12 mouse cellular contexts compared by ENCODE assay signal in the genomic region with DNA sequence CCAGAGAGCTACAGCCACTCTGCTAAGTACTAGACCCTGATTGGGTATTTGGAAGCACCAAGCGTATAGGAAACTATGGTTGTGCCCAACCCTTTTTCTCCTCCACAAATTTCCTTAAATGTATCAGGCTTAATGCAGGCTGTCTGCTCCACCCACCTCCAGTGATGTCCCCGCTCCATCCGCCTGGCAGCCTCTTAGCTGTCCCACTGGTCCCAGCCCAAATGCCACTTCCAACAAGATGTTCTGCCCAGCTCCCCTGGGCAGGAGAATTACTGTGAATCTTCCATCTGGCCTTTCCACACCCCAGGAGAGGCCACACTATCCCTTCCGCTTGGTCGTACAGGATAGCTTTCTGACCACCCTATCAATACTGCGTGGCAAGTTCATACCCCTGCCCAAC. TPM values are rescaled to one million over a fixed set of nuclear protein-coding genes. Genes with fewer than 3 reads are reported as not detected.
DNase-seq lines count a peak whose midpoint lies in the region; ATAC-seq lines count a peak whose summit lies in the region.
"Had no signal": no experiment of that assay in that cellular context is flagged by ENCODE, and none has a peak within 500 bp of the region (broad histone marks: within the 10 kb centered on the region; RNA-seq: fewer than 3 reads in every experiment).

No protein-coding gene starts in this region.

- no peak for ATAC-seq in forebrain, embryonic 12.5 days (ENCODE audit: low FRiP score)
- no peak for ATAC-seq in forebrain, embryonic 16.5 days
- no peak for ATAC-seq in hindbrain, embryonic 11.5 days (ENCODE audit: low FRiP score)
- ATAC-seq in neural tube, embryonic 11.5 days (ENCODE audit: insufficient read depth, low FRiP score, low TSS enrichment), result no peak
- ATAC-seq in neural tube, embryonic 15.5 days (ENCODE audit: low FRiP score), result no peak

- peaks cover 53% of the 10 kb centered on the region for H3K4me1 ChIP-seq in forebrain, embryonic 12.5 days
- H3K4me1 ChIP-seq in forebrain, embryonic 16.5 days (replicated peaks; ENCODE audit: control insufficient read depth, insufficient read depth, low read length), result peaks cover 26% of the 10 kb centered on the region
- H3K4me1 ChIP-seq in hindbrain, embryonic 10.5 days (replicated peaks), result peaks cover 69% of the 10 kb centered on the region
- peaks cover 23% of the 10 kb centered on the region for H3K4me1 ChIP-seq in hindbrain, embryonic 11.5 days (replicated peaks; ENCODE audit: control insufficient read depth, insufficient read depth, low read length)
- peaks cover 38% of the 10 kb centered on the region for H3K4me1 ChIP-seq in neural tube, embryonic 11.5 days (ENCODE audit: control insufficient read depth, insufficient read depth, low read length)
- peaks cover 43% of the 10 kb centered on the region for H3K4me1 ChIP-seq in neural tube, embryonic 15.5 days

- peak overlapping the region; percentile 41 for H3K4me2 ChIP-seq in forebrain, embryonic 12.5 days
- no peak overlapping the region for H3K4me2 ChIP-seq in forebrain, embryonic 16.5 days (ENCODE audit: low read length)
- H3K4me2 ChIP-seq in hindbrain, embryonic 11.5 days (replicated peaks; ENCODE audit: low read depth, low read length), result no peak overlapping the region
- H3K4me2 ChIP-seq in neural tube, embryonic 11.5 days (ENCODE audit: low read depth), result peak overlapping the region; percentile 13
- H3K4me2 ChIP-seq in neural tube, embryonic 15.5 days, result no peak overlapping the region
- H3K4me2 ChIP-seq: liver, embryonic 13.5 days had no signal

- 57% methylated on average over 6 of the region's 6 CpGs for WGBS in forebrain, embryonic 12.5 days
- WGBS in forebrain, embryonic 16.5 days, result 58% methylated on average over 6 of the region's 6 CpGs
- 68% methylated on average over 6 of the region's 6 CpGs for WGBS in hindbrain, embryonic 10.5 days
- WGBS in hindbrain, embryonic 11.5 days, result 66% methylated on average over 6 of the region's 6 CpGs
- 49% methylated on average over 6 of the region's 6 CpGs for WGBS in neural tube, embryonic 11.5 days
- 50% methylated on average over 6 of the region's 6 CpGs for WGBS in neural tube, embryonic 15.5 days

- H3K27ac ChIP-seq in forebrain, embryonic 12.5 days, result peak overlapping the region; percentile 82
- no peak overlapping the region for H3K27ac ChIP-seq in forebrain, embryonic 16.5 days (ENCODE audit: low read length)
- peak overlapping the region; percentile 65 for H3K27ac ChIP-seq in hindbrain, embryonic 10.5 days
- no peak overlapping the region for H3K27ac ChIP-seq in hindbrain, embryonic 11.5 days (ENCODE audit: low read depth, low read length)
- H3K27ac ChIP-seq in neural tube, embryonic 11.5 days (ENCODE audit: low read depth, low read length), result no peak overlapping the region
- H3K27ac ChIP-seq in neural tube, embryonic 15.5 days (replicated peaks), result no peak overlapping the region
- H3K27ac ChIP-seq: layer of hippocampus, adult 2 months; liver, embryonic 13.5 days had no signal

- no peaks in the 10 kb centered on the region for H3K9me3 ChIP-seq in forebrain, embryonic 12.5 days
- H3K9me3 ChIP-seq in forebrain, embryonic 16.5 days (ENCODE audit: control insufficient read depth, low read length), result no peaks in the 10 kb centered on the region
- no peaks in the 10 kb centered on the region for H3K9me3 ChIP-seq in hindbrain, embryonic 10.5 days
- H3K9me3 ChIP-seq in hindbrain, embryonic 11.5 days (ENCODE audit: control insufficient read depth, low read length), result no peaks in the 10 kb centered on the region
- no peaks in the 10 kb centered on the region for H3K9me3 ChIP-seq in neural tube, embryonic 11.5 days (ENCODE audit: control insufficient read depth, low read length)
- H3K9me3 ChIP-seq in neural tube, embryonic 15.5 days (replicated peaks), result no peaks in the 10 kb centered on the region
- H3K9me3 ChIP-seq: liver, embryonic 13.5 days had no signal

- H3K4me3 ChIP-seq in forebrain, embryonic 12.5 days (replicated peaks), result no peak overlapping the region
- H3K4me3 ChIP-seq in forebrain, embryonic 16.5 days (replicated peaks; ENCODE audit: low read length), result no peak overlapping the region
- H3K4me3 ChIP-seq in hindbrain, embryonic 10.5 days, result no peak overlapping the region; the same call in 1 of the 2 replicates
- no peak overlapping the region for H3K4me3 ChIP-seq in hindbrain, embryonic 11.5 days (ENCODE audit: low read depth, low read length)
- no peak overlapping the region for H3K4me3 ChIP-seq in neural tube, embryonic 11.5 days (ENCODE audit: low read depth, low read length)
- H3K4me3 ChIP-seq in neural tube, embryonic 15.5 days (replicated peaks), result no peak overlapping the region
- H3K4me3 ChIP-seq: layer of hippocampus, adult 2 months; liver, embryonic 13.5 days had no signal

- H3K36me3 ChIP-seq in forebrain, embryonic 12.5 days (replicated peaks), result no peaks in the 10 kb centered on the region
- H3K36me3 ChIP-seq in forebrain, embryonic 16.5 days (ENCODE audit: control insufficient read depth, insufficient read depth), result no peaks in the 10 kb centered on the region
- no peaks in the 10 kb centered on the region for H3K36me3 ChIP-seq in hindbrain, embryonic 10.5 days
- no peaks in the 10 kb centered on the region for H3K36me3 ChIP-seq in hindbrain, embryonic 11.5 days (ENCODE audit: control insufficient read depth, insufficient read depth, low read length)
- H3K36me3 ChIP-seq in neural tube, embryonic 11.5 days (ENCODE audit: control insufficient read depth, insufficient read depth, low read length), result no peaks in the 10 kb centered on the region
- H3K36me3 ChIP-seq in neural tube, embryonic 15.5 days, result no peaks in the 10 kb centered on the region
- H3K36me3 ChIP-seq: liver, embryonic 13.5 days had no signal

- H3K27me3 ChIP-seq in forebrain, embryonic 12.5 days, result peaks cover 38% of the 10 kb centered on the region
- H3K27me3 ChIP-seq in forebrain, embryonic 16.5 days (replicated peaks; ENCODE audit: control insufficient read depth, insufficient read depth, low read length), result no peaks in the 10 kb centered on the region
- H3K27me3 ChIP-seq in hindbrain, embryonic 10.5 days (ENCODE audit: insufficient read depth, poor library complexity, severe bottlenecking), result peaks cover 62% of the 10 kb centered on the region
- H3K27me3 ChIP-seq in hindbrain, embryonic 11.5 days (ENCODE audit: control insufficient read depth, insufficient read depth, low read length), result peaks cover 9% of the 10 kb centered on the region
- H3K27me3 ChIP-seq in neural tube, embryonic 11.5 days (ENCODE audit: control insufficient read depth, insufficient read depth, low read length), result peaks cover 15% of the 10 kb centered on the region
- H3K27me3 ChIP-seq in neural tube, embryonic 15.5 days (replicated peaks), result peaks cover 69% of the 10 kb centered on the region

- no peak overlapping the region for H3K9ac ChIP-seq in forebrain, embryonic 12.5 days
- no peak overlapping the region for H3K9ac ChIP-seq in forebrain, embryonic 16.5 days (replicated peaks; ENCODE audit: low read depth, low read length)
- H3K9ac ChIP-seq in hindbrain, embryonic 11.5 days (ENCODE audit: low read depth, low read length), result no peak overlapping the region
- H3K9ac ChIP-seq in neural tube, embryonic 11.5 days (ENCODE audit: low read length), result no peak overlapping the region
- no peak overlapping the region for H3K9ac ChIP-seq in neural tube, embryonic 15.5 days (replicated peaks)
- H3K9ac ChIP-seq: liver, embryonic 13.5 days had no signal

- no peak for DNase-seq in hindbrain, embryonic 10.5 days (ENCODE audit: low spot score)
- no peak for DNase-seq in hindbrain, embryonic 11.5 days (ENCODE audit: low spot score)
- DNase-seq in neural tube, embryonic 11.5 days (ENCODE audit: low spot score), result no peak
- no peak for DNase-seq in MN1 (ENCODE audit: low spot score)
- DNase-seq: adrenal gland, adult 8-10 months; kidney, postnatal 10 days; liver, embryonic 13.5 days; thymus, postnatal 4 days had no signal

RNA-seq across cellular contexts. Expression of a gene that starts 12.5 kb away (rescaled TPM):
- 6.5 and 7.5 TPM in 2 replicates for polyA plus RNA-seq in forebrain, embryonic 12.5 days (2016; fragmentation: Nextera tagmentation; extraction: Ambion mirVana)
- 2.7 and 3.0 TPM in 2 replicates for polyA plus RNA-seq in forebrain, embryonic 16.5 days (2015; fragmentation: Nextera tagmentation; extraction: Ambion mirVana)
- polyA plus RNA-seq in hindbrain, embryonic 10.5 days (2016; fragmentation: Nextera tagmentation; extraction: Ambion mirVana), result 15.9 and 16.6 TPM in 2 replicates
- 9.2 and 9.6 TPM in 2 replicates for polyA plus RNA-seq in hindbrain, embryonic 11.5 days (2014; fragmentation: Nextera tagmentation; extraction: Ambion mirVana)
- polyA plus RNA-seq in neural tube, embryonic 11.5 days (2014; fragmentation: Nextera tagmentation; extraction: Ambion mirVana), result 8.5 and 9.4 TPM in 2 replicates
- 3.1 and 5.1 TPM in 2 replicates for polyA plus RNA-seq in neural tube, embryonic 15.5 days (2015; fragmentation: Nextera tagmentation; extraction: Ambion mirVana)

Comparison
In these comparisons a context has a peak if more than half of its experiments do, and no peak if none do; other contexts are left out.
1. H3K27ac ChIP-seq: peak in forebrain, embryonic 12.5 days (single experiment) and hindbrain, embryonic 10.5 days (single experiment); none in forebrain, embryonic 16.5 days (single experiment), hindbrain, embryonic 11.5 days (single experiment), neural tube, embryonic 11.5 days (single experiment) and neural tube, embryonic 15.5 days (single experiment).
2. H3K4me2 ChIP-seq: peak in forebrain, embryonic 12.5 days (single experiment) and neural tube, embryonic 11.5 days (single experiment); none in forebrain, embryonic 16.5 days (single experiment), hindbrain, embryonic 11.5 days (single experiment) and neural tube, embryonic 15.5 days (single experiment).